8 mouse cellular contexts compared by ENCODE assay signal in the genomic region with DNA sequence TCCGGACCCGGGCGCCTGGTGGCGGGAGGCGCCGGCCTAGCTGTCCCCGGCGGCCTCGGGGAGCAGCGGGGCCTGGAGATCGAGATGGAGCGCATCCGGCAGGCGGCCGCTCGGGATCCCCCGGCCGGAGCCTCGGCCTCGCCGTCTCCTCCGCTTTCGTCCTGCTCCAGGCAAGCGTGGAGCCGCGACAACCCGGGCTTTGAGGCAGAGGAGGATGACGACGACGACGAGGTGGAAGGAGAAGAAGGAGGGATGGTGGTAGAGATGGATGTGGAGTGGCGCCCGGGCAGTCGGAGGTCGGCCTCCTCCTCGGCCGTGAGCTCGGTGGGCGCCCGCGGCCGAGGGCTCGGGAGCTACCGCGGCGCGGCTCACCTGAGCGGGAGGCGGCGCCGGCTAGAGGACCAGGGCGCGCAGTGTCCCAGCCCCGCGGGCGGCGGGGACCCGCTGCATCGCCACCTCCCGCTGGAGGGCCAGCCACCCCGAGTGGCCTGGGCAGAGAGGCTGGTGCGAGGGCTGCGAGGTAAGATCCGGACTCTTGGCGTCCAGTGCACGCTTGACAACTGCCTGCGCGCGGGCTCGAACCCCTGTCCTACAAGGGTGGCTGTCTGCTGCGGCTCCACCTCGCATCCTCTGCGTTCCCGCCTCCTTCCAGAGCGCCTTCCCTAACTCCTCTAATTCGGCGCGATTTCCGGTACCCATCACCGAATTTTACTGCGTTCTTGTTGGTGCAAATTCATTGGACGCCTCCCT. TPM values are rescaled to one million over a fixed set of nuclear protein-coding genes. Genes with fewer than 3 reads are reported as not detected.
DNase-seq lines count a peak whose midpoint lies in the region; ATAC-seq lines count a peak whose summit lies in the region.

No protein-coding gene starts in this region.

- H3K9me3 ChIP-seq in intestine, embryonic 14.5 days (ENCODE audit: control insufficient read depth, low read length) = no peaks in the 10 kb centered on the region; the same call in 1 of the 2 replicates

- H3K36me3 ChIP-seq in intestine, embryonic 14.5 days (ENCODE audit: control insufficient read depth, insufficient read depth, low read length) = peaks cover 9% of the 10 kb centered on the region; the same call in 1 of the 2 replicates

- intact Hi-C loops in gastrocnemius, postnatal 36 days (cut with DNase I) = no loop called here
- intact Hi-C loops in left cerebral cortex, postnatal 36 days (cut with DNase I) = loop anchor here (5.0 kb wide), 1 partner anchor 348 kb away; the partner anchor contains the start of gene Sparcl1

- peak overlapping the region; percentile 90 for H3K4me3 ChIP-seq in intestine, embryonic 14.5 days (ENCODE audit: low read depth, low read length)

- under 1% methylated on average over 75 of the region's 82 CpGs for WGBS in intestine, embryonic 14.5 days

- peaks cover 14% of the 10 kb centered on the region for H3K4me1 ChIP-seq in intestine, embryonic 14.5 days (replicated peaks; ENCODE audit: control insufficient read depth, insufficient read depth, low read length)

- no peaks in the 10 kb centered on the region for H3K27me3 ChIP-seq in intestine, embryonic 14.5 days (replicated peaks; ENCODE audit: control insufficient read depth, insufficient read depth, low read length)

- peak overlapping the region; percentile 82 for H3K27ac ChIP-seq in intestine, embryonic 14.5 days (ENCODE audit: low read depth)

- H3K9ac ChIP-seq in intestine, embryonic 14.5 days (ENCODE audit: low read length) = peak overlapping the region; percentile 74

- DNase-seq in adrenal gland, postnatal 25 days = peak; percentile 50
- peak; percentile 78 for DNase-seq in embryo, embryonic 10.5 days (ENCODE audit: low spot score)
- DNase-seq in gastrocnemius, postnatal 36 days = peak; percentile 33 to 45
- peak; percentile 88 for DNase-seq in intestine, embryonic 14.5 days (ENCODE audit: low spot score)
- DNase-seq in left cerebral cortex, postnatal 36 days (ENCODE audit: low spot score in 2 of 2) = peak; percentile 66 to 69
- peak; percentile 50 to 62 for DNase-seq in right cerebral cortex, postnatal 36 days (ENCODE audit: low spot score in 2 of 2)
- no peak for DNase-seq in spleen, postnatal 4 days (ENCODE audit: low spot score in 2 of 2)

- peak; percentile 73 for ATAC-seq in intestine, embryonic 14.5 days (replicated peaks; ENCODE audit: low FRiP score, low TSS enrichment, low read depth)
- ATAC-seq in megakaryocyte progenitor cell, adult 5-6 weeks (replicated peaks; ENCODE audit: poor library complexity) = peak; percentile 49

- peak overlapping the region; percentile 74 for H3K4me2 ChIP-seq in intestine, embryonic 14.5 days (ENCODE audit: low read length)

RNA-seq across cellular contexts. Expression of gene Pkd2, which starts 0.6 kb away (rescaled TPM):
- total RNA-seq in adrenal gland, postnatal 25 days (2021) = 47.4 and 59.7 TPM in 2 replicates
- total RNA-seq in gastrocnemius, postnatal 36 days (2021) = 10 to 100 TPM; 11.1 to 12.2 TPM
- polyA plus RNA-seq in intestine, embryonic 14.5 days (2014; fragmentation: Nextera tagmentation; extraction: Ambion mirVana) = 19.6 and 21.7 TPM in 2 replicates
- total RNA-seq in left cerebral cortex, postnatal 36 days (2021) = 10 to 100 TPM; 21.8 to 29.2 TPM
- total RNA-seq in megakaryocyte progenitor cell, adult 5-6 weeks (2015) = 2.3 and 2.4 TPM in 2 replicates
- 2.0 and 3.8 TPM in 2 replicates for total RNA-seq in megakaryocyte progenitor cell, adult 5-6 weeks (2017)

RNA-seq across cellular contexts. Expression of gene Spp1, which starts 25.0 kb away (rescaled TPM):
- 343 and 454 TPM in 2 replicates for total RNA-seq in adrenal gland, postnatal 25 days (2021)
- 1 to 10 TPM; 1.8 to 5.6 TPM for total RNA-seq in gastrocnemius, postnatal 36 days (2021)
- 2.6 and 91.2 TPM in 2 replicates for polyA plus RNA-seq in intestine, embryonic 14.5 days (2014; fragmentation: Nextera tagmentation; extraction: Ambion mirVana)
- 10 to 100 TPM in 1 of 2 experiments, 1 to 10 TPM in 1; 9.2 to 11.9 TPM for total RNA-seq in left cerebral cortex, postnatal 36 days (2021)
- 9.5 and 10.5 TPM in 2 replicates for total RNA-seq in megakaryocyte progenitor cell, adult 5-6 weeks (2015)
- 4.7 and 5.9 TPM in 2 replicates for total RNA-seq in megakaryocyte progenitor cell, adult 5-6 weeks (2017)

RNA-seq across cellular contexts. Expression of gene BC005561, which starts 48.3 kb away (rescaled TPM):
- 12.1 and 13.9 TPM in 2 replicates for total RNA-seq in adrenal gland, postnatal 25 days (2021)
- 1 to 10 TPM; 3.2 to 4.7 TPM for total RNA-seq in gastrocnemius, postnatal 36 days (2021)
- 12.8 and 13.9 TPM in 2 replicates for polyA plus RNA-seq in intestine, embryonic 14.5 days (2014; fragmentation: Nextera tagmentation; extraction: Ambion mirVana)
- 10 to 100 TPM; 11.4 to 16.6 TPM for total RNA-seq in left cerebral cortex, postnatal 36 days (2021)
- 11.3 and 17.8 TPM in 2 replicates for total RNA-seq in megakaryocyte progenitor cell, adult 5-6 weeks (2015)
- 10.7 and 14.6 TPM in 2 replicates for total RNA-seq in megakaryocyte progenitor cell, adult 5-6 weeks (2017)

Comparison
In these comparisons a context has a peak if more than half of its experiments do, and no peak if none do; other contexts are left out.
1. DNase-seq: peak in adrenal gland, postnatal 25 days (single experiment), embryo, embryonic 10.5 days (single experiment), gastrocnemius, postnatal 36 days (2 of 2), intestine, embryonic 14.5 days (single experiment), left cerebral cortex, postnatal 36 days (2 of 2) and right cerebral cortex, postnatal 36 days (2 of 2); none in spleen, postnatal 4 days (0 of 2).
2. RNA of gene Spp1, which starts 25.0 kb away (total RNA-seq): 343 to 454 TPM in adrenal gland, postnatal 25 days; 9.2 to 11.9 TPM in left cerebral cortex, postnatal 36 days, 4.7 to 10.5 TPM in megakaryocyte progenitor cell, adult 5-6 weeks and 1.8 to 5.6 TPM in gastrocnemius, postnatal 36 days; every median in the first group is over 10 times any median in the second.